Mouse (Mus musculus) cerebellum, adult 2 months (tissue): Measurements from ENCODE around the gene Slc10a7. TPM values are rescaled to one million over a fixed set of nuclear protein-coding genes. Genes with fewer than 3 reads are reported as not detected.

ENCODE experiments used
- DNase-seq, 2 experiments: peaks; one replicate each; pipeline ENCODE4 v3.0.0; 2021
- H3K27ac ChIP-seq: fragments of 200-500 bp; 2 replicates; pipeline ENCODE4 v1.5.1; 2012; ENCODE audit warnings: low read length, control low read depth, inconsistent platforms; ENCODE audit not compliant: insufficient read depth
- H3K27me3 ChIP-seq: fragments of 200-500 bp; 2 replicates; pipeline ENCODE4 v1.6.1; 2012; ENCODE audit warnings: inconsistent platforms, mild to moderate bottlenecking, low read length, moderate library complexity; ENCODE audit not compliant: control insufficient read depth, insufficient read depth
- H3K4me1 ChIP-seq: fragments of 200-500 bp; 2 replicates; pipeline ENCODE4 v1.6.1; 2011; ENCODE audit warnings: low read length; ENCODE audit not compliant: control insufficient read depth, insufficient read depth
- H3K4me3 ChIP-seq: fragments of 200-500 bp; replicated peaks from 2 replicates; pipeline ENCODE3; 2011; ENCODE audit warnings: mild to moderate bottlenecking, low read depth, low read length, control low read depth; ENCODE audit not compliant: insufficient read depth
- CTCF ChIP-seq: fragments of 200-500 bp; IDR thresholded peaks from 2 replicates; pipeline ENCODE4 v1.5.1; 2011; ENCODE audit warnings: low read depth, mild to moderate bottlenecking, control low read depth, low read length, moderate library complexity, borderline replicate concordance; ENCODE audit not compliant: insufficient read depth
- POLR2A ChIP-seq: fragments of 200-500 bp; IDR thresholded peaks from 2 replicates; pipeline ENCODE4 v1.6.1; 2011; ENCODE audit warnings: low read length, control low read depth, borderline replicate concordance; ENCODE audit not compliant: insufficient read depth
- WGBS: fragments of 180-500 bp; shearing (Covaris S2); methylation state at CpG from one replicate; pipeline ENCODE4 v1.1.7; 2018; 5-methylcytosine and 5-hydroxymethylcytosine counted together
- polyA plus RNA-seq: library from polyadenylated mRNA; depleted of rRNA; stranded (reverse); fragments of >200 nt; gene quantifications from 2 replicates; pipeline ENCODE4 v1.2.3, GENCODE M21; 2012; rRNA removed

Gene Slc10a7
- polyA plus RNA-seq, 1 experiment = 6.7 TPM

- H3K27me3 ChIP-seq = no peaks in the 10 kb centered on the region
- H3K4me1 ChIP-seq = no peaks in the 10 kb centered on the region
- DNase-seq = no peak
- no peak overlapping the region for H3K27ac ChIP-seq
- H3K4me3 ChIP-seq = no peak overlapping the region
- no peak for TF ChIP-seq POLR2A
- no peak for TF ChIP-seq CTCF
Observed at GRCm38 (mm10) chr8:78764976-78765375, 255.8 kb downstream of the Slc10a7 start.

- Histone ChIP-seq H3K4me1 (no peaks in the 10 kb centered on the region), H3K4me3 (no peak overlapping the region), H3K27ac (no peak overlapping the region), H3K27me3 (no peaks in the 10 kb centered on the region)
- 97% methylated on average over 1 of the region's 1 CpGs for WGBS
- no peak for DNase-seq
- no peak for TF ChIP-seq CTCF
- no peak for TF ChIP-seq POLR2A
Observed at GRCm38 (mm10) chr8:78765556-78765955, 256.4 kb downstream of the Slc10a7 start.

GRCm38 (mm10) chr8:78770584-78770983 is 261.4 kb downstream of the Slc10a7 start:
- TF ChIP-seq POLR2A = no peak
- TF ChIP-seq CTCF = no peak
- no peaks in the 10 kb centered on the region for H3K4me1 ChIP-seq

DNA sequence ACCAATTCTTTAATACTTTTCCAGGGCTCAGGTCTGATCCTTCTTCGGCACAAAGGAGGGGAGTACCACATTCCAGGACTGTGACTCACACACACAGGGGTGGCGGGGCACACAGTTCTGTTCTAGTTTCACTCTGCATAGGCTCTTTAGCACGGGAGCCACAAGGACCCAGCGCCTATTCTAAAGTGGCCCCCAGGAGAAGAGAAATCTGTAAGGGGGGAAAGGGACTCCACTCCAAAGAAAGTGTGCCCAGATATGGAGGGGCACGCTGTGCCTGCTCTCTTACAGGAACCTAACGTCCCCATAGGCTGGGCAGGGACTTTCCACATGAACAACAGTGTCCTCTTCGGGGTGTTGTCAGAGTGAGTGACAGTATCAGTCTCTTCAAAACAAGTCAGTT is 262.1 kb downstream of the Slc10a7 start:
- H3K27ac ChIP-seq = no peak overlapping the region
- DNase-seq = no peak
- no peaks in the 10 kb centered on the region for H3K27me3 ChIP-seq
- no peak overlapping the region for H3K4me3 ChIP-seq
- WGBS = 73% methylated on average over 7 of the region's 7 CpGs
- TF ChIP-seq CTCF (no peak), POLR2A (no peak)
- H3K4me1 ChIP-seq = no peaks in the 10 kb centered on the region

More at GRCm38 (mm10) chr8:78770584-78770983, 261.4 kb downstream of the Slc10a7 start:
- Histone ChIP-seq H3K27me3 (no peaks in the 10 kb centered on the region), H3K4me3 (no peak overlapping the region), H3K27ac (no peak overlapping the region)
- DNase-seq = no peak
- whole genome bisulfite sequencing = 94% methylated on average over 3 of the region's 3 CpGs

DNA sequence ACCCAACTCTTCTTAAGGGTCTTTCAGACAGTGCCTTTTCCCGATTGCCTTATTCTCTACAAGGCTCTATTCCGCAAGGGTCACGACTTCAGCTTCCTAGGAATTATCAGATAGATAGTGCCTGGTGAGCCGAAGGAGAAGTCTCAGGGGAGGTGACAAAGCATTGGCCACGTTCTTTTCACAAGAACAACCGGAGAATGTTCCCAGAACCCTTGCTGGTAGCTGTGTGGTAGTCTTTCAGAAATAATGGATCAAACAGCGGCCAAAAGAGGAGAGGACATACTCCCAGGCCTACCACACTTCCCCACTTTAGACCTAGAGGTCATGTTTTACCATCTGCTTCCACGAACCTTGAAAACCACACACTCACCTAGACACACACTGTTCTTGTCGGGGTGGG is 267.7 kb downstream of the Slc10a7 start:
- H3K27ac ChIP-seq = no peak overlapping the region
- DNase-seq = no peak
- TF ChIP-seq CTCF (no peak), POLR2A (no peak)
- no peaks in the 10 kb centered on the region for H3K27me3 ChIP-seq
- H3K4me1 ChIP-seq = no peaks in the 10 kb centered on the region
- H3K4me3 ChIP-seq = no peak overlapping the region
- WGBS = 88% methylated on average over 9 of the region's 9 CpGs

Other genes with a start within 250 kb of the Slc10a7 start
- 0.55 and 0.80 TPM in 2 replicates for gene Pou4f2, start 72.7 kb upstream of the Slc10a7 start, polyA plus RNA-seq
- 58.6 and 62.9 TPM in 2 replicates for gene Rbmxl1, start 448 bp upstream of the Slc10a7 start, polyA plus RNA-seq